Mouse (Mus musculus) heart, postnatal 14 days (tissue): Measurements from ENCODE around the gene Fam168b. TPM values are rescaled to one million over a fixed set of nuclear protein-coding genes. Genes with fewer than 3 reads are reported as not detected.

Source experiments
- DNase-seq, 2 experiments: peaks; one replicate each; pipeline ENCODE4 v3.0.0; 2021 to 2022
- intact Hi-C: fragments of 180-260 bp; cut with DNase I; formaldehyde crosslinking; loops from one replicate; pipeline ENCODE4 v1.15.1; 2025
- total RNA-seq, 2 experiments: library from RNA; stranded (reverse); gene quantifications; 2 replicates each; pipeline ENCODE4 v1.2.3; 2021

Fam168b gene
- total RNA-seq, 2 experiments from 2014 or later, result 53.8 to 58.1 TPM

DNA sequence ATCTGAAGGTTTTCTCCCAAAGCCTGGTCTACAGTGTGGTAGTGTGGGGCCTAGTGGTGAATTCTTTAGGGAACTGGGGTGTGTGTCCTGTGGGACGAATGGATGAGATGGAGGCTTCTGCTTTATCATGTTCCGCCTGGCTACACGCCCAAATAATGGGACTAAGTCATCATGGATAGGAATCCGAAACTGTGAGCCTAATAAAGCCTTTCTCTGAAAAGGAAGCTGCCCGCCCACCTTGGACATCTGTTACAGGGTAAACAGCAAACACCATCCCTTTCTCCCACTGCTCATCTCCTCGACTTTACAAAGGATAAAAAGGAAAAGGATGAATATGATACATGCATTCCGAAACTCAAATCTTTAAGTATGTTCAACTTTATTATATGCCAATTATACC is 20.9 kb downstream of the Fam168b start:
- DNase-seq, result no peak
- intact Hi-C loops, result no loop called here

GRCm38 (mm10) chr1:34821411-34821810 is 21.5 kb downstream of the Fam168b start:
- DNase-seq, result no peak
- intact Hi-C loops, result no loop called here

DNA sequence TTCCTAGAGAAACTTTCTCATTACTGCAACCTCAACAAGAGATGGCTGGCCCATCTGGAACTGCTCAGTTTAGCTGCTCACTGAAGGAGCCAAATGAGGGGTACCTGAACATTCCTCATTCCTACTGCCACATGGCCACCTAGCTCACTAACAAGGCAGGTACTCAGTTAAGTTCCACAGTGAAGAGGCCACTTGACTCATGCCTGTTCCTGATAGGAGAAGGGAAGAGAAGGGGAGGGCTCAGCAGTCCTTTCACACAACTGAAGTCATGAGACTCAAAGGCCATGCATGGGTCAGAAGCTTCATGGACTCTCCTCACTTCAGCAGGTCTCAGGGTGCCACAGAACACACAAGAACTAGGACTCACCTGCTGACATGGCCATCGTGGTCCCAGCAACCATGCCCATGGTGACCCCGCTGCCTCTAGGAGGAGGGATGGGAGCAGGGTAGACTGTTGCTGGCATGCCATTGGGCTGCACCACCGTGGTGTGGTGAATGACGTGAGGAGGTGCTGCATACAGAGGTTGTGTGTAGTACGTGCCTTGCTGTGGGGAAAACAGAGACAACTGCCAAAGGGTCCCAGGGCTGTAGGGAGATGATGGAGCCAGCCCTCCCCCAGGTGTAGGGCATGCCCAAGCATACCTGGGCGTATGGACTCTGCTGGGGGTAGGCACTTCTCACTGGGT is 23.5 kb downstream of the Fam168b start:
- no peak for DNase-seq
- intact Hi-C loops, result no loop called here

DNA sequence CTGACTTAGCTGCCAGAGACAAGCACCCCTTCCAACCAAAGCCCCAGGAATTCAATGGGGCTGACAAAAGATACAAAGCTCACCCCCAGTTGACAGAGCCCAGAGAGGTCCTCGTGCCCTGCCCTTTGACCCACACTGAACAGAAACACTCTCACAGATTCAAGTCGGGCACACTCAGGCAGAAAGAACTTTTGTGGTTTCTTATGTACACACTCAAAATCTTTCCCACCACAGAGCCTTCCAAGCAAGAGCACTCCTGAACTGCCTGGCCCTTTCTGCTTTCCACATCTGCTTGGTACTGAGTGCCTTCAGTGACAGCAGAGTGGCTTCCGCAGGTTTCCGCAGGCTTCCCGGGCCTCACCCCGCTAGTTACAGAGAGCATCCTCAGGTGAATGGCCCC is 27.0 kb downstream of the Fam168b start:
- DNase-seq, result no peak
- intact Hi-C loops, result no loop called here

DNA sequence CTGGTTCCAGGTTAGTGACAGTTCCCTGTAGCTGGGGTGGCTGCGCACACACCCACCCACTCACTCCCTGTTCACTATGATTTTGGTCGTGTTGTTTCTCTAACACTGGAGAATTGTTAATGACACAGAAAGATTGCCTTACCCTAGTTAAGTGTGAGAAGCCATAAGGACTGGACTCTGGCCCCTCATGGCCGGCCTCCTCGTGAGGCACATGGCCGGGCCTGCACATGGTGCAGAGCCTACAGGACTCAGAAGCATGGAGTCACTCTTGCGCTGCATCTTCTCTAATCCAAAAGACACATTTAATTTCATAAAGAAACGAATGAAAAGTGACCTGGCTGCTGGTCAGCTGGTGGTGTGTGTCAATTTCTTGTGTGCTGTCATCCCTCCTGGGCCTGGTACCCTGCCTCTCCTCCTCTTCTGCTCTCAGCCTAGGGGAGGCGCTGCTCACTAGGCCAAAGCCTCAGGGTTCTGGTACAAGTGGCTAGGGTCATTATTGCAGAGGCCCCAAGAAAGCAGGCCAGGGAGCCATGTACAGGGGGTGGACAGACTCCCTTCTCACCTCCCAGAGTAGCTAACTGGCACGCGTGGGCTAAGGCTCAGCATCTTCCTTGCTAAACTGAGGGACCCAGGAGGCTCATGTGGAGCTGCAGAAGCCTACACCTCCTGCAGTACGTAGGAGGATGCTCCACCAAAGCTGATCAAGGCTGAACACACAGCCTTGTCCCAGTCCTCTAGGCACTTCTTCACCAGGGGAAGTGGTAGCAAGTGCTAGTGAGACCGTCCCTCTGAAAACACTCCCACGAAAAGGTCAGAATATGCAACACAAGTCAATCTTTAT is 30.2 kb downstream of the Fam168b start:
- intact Hi-C loops, result loop anchor here (5.0 kb wide), 1 partner anchor 55 kb away; no protein-coding TSS in a partner anchor
- no peak for DNase-seq

GRCm38 (mm10) chr1:34811581-34811980 is 31.3 kb downstream of the Fam168b start:
- DNase-seq, result no peak
- intact Hi-C loops, result loop anchor here (5.0 kb wide), 1 partner anchor 56 kb away; no protein-coding TSS in a partner anchor

GRCm38 (mm10) chr1:34811035-34811434 is 31.8 kb downstream of the Fam168b start:
- DNase-seq, result no peak
- intact Hi-C loops, result loop anchor here (5.0 kb wide), 1 partner anchor 56 kb away; no protein-coding TSS in a partner anchor

DNA sequence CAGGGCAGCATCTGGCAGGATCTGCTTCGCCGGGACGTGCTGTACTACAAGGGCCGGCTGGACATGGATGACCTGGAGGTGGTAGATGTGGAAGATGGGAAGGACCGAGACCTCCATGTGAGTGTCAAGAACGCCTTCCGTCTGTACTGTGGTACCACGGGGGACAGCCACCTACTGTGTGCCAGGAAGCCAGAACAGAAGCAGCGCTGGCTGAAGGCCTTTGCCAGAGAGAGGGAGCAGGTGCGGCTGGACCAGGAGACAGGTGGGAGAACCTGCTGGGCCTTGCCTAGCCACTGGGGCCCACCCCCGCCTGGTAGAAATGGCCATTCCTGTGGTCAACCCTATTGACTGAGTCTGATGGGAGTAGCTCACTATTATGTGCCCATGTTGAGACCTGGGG is 32.6 kb downstream of the Fam168b start:
- intact Hi-C loops, result loop anchor here (5.0 kb wide), 1 partner anchor 57 kb away; no protein-coding TSS in a partner anchor
- no peak for DNase-seq

GRCm38 (mm10) chr1:34808445-34808844 is 34.4 kb downstream of the Fam168b start:
- intact Hi-C loops, result no loop called here
- DNase-seq, result no peak

DNA sequence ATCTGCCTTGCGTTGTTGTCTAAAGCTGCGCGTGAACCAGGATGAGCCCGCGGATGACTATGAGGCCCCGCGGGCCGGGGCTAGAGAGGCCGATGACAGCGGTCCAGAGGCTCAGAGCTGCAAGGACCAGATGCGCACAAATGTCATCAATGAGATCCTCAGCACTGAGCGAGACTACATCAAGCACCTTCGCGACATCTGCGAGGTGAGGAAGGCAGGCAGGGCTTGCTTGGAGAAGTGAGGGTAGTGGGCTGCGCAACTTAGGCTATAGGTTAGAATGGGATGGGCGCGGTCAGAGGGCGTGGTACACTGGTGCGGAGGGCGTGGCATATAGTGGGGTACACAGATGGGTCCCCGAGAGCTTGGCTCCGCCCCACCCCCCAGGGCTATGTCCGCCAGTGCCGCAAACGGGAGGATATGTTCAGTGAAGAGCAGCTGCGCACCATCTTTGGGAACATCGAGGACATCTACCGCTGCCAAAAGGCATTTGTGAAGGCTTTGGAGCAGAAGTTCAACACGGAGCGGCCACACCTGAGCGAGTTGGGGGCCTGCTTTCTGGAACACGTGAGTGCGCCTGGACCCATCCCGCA is 36.8 kb downstream of the Fam168b start:
- no peak for DNase-seq
- intact Hi-C loops, result no loop called here

GRCm38 (mm10) chr1:34804863-34805262 is 38.0 kb downstream of the Fam168b start:
- intact Hi-C loops, result no loop called here
- DNase-seq, result no peak

- DNase-seq, result no peak
- intact Hi-C loops, result no loop called here
Measured at GRCm38 (mm10) chr1:34802290-34802642, 40.6 kb downstream of the Fam168b start.

- intact Hi-C loops, result no loop called here
- DNase-seq, result peak; percentile 69 to 70
Measured at GRCm38 (mm10) chr1:34801616-34802289, 41.1 kb downstream of the Fam168b start.

DNA sequence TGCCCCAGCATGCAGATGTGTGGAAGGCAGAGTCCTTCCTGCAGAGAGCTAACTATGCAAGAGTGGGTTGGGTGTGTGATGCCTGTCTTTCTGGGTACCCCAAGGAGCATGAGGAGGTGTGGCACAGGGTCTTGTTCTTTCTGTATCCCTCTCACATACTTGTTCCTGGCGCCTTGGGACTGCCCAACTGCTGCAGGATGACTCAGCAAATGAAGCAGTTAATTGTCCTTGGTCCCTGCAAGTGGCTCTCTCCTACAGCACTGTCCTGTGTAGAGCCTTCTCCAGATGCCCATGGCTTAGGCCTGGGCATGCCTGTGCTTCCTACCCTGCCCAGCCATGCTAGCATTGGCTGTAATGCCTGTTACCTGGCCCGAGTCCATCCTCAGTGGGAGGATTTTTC is 43.7 kb downstream of the Fam168b start:
- intact Hi-C loops, result no loop called here
- no peak for DNase-seq

GRCm38 (mm10) chr1:34793304-34794300 is 49.3 kb downstream of the Fam168b start:
- DNase-seq, result no peak
- intact Hi-C loops, result no loop called here

- no peak for DNase-seq
- intact Hi-C loops, result no loop called here
Measured at GRCm38 (mm10) chr1:34783538-34784161, 59.2 kb downstream of the Fam168b start.

GRCm38 (mm10) chr1:34775870-34776269 is 67.0 kb downstream of the Fam168b start:
- no peak for DNase-seq
- intact Hi-C loops, result no loop called here

- intact Hi-C loops, result no loop called here
- no peak for DNase-seq
Measured at GRCm38 (mm10) chr1:34768875-34769274, 74.0 kb downstream of the Fam168b start.

- intact Hi-C loops, result no loop called here
Measured at GRCm38 (mm10) chr1:34767851-34768250, 75.0 kb downstream of the Fam168b start.

More at GRCm38 (mm10) chr1:34767851-34768250, 75.0 kb downstream of the Fam168b start:
- no peak for DNase-seq
